Mouse (Mus musculus): Measurements from ENCODE around the gene Spaca4. TPM values are rescaled to one million over a fixed set of nuclear protein-coding genes. Genes with fewer than 3 reads are reported as not detected.

The Spaca4 gene
- total RNA-seq, 2 experiments from 2014 or later = not detected

DNA sequence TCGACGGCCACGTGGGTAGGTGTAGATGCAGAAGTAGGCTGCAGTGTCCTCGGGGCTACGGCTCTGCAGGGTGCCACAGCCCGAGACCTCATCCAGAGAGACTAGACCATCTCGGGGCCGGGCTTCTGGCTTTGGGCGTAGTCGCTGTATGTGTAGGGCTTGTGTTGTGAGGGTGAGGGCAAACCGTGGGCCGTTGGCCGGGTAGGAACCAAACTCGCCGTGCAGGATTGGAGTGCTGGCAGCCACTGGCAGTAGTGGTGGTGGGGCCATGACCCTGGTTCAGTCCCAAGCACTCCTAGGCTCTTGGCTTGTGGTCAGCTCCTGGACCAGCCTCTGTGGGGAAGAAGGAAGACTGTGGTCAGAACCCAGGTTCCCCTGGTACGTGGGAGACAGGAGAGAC, 12.2 kb downstream of the Spaca4 start:
- DNase-seq (ENCODE audit: low spot score in 2 of 2) = no peak

- DNase-seq (ENCODE audit: low spot score in 2 of 2) = no peak
These were observed 13.4 kb downstream of the Spaca4 start for GRCm38 (mm10) chr7:45712022-45712757.

DNA sequence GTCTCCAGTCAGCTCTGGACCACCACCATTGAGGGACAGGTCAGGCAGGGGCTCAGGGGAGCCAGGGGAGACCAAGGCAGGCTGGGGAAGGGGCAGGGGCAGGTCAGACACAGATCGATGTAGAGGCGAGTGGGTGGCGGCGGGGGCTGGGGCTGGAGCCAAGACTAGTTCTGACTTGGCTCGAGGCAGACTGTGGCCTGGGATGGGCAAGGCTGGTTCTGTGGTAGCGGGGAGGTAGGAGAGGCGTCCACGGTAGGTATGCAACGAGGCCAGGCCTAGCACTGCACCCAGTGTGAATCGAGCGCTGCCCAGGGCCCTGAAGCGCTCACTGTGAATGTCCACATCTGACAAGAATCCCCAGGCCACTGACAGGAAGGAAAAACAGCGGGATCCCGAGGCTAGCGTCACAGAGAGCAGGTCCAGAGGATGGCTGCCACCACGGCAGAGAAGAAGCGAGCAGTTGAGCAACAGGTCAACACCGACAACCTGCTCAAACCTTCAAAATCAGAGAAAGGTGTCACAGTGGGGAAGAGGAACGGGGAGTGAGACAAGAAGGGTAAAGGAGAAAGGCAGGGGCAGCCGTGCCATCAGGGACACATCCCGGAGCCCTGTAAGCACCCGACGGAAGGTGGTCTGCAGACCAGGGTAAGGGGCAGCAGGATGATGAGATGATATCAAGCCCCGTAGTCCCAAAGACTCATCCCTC, 14.1 kb downstream of the Spaca4 start:
- no peak for DNase-seq (ENCODE audit: low spot score in 2 of 2)

GRCm38 (mm10) chr7:45710477-45711191, 15.0 kb downstream of the Spaca4 start:
- DNase-seq (ENCODE audit: low spot score in 2 of 2) = no peak

- no peak for DNase-seq (ENCODE audit: low spot score in 2 of 2)
These were observed 15.8 kb downstream of the Spaca4 start for GRCm38 (mm10) chr7:45709677-45710355.

DNA sequence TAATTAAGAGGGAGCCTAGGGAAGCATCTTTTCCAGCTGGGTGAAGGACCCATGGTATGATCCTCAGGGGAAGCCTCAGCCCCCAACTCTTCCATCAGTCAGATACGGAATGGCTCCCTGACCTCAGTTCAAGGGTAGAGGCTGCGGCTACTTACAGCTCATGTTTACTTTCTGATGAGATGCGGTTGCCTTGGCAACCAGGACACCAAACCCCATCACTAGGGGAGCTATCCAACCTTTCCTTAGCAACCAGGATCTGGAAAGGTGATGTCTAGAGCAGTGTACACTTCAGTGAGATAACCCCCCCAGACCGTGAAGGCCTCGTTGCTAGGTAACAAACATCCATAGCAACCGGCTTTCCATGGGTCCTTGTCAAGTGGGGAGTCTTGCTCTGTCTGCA, 16.6 kb downstream of the Spaca4 start:
- no peak for DNase-seq (ENCODE audit: low spot score in 2 of 2)

GRCm38 (mm10) chr7:45708221-45708761, 17.3 kb downstream of the Spaca4 start:
- no peak for DNase-seq (ENCODE audit: low spot score in 2 of 2)

DNA sequence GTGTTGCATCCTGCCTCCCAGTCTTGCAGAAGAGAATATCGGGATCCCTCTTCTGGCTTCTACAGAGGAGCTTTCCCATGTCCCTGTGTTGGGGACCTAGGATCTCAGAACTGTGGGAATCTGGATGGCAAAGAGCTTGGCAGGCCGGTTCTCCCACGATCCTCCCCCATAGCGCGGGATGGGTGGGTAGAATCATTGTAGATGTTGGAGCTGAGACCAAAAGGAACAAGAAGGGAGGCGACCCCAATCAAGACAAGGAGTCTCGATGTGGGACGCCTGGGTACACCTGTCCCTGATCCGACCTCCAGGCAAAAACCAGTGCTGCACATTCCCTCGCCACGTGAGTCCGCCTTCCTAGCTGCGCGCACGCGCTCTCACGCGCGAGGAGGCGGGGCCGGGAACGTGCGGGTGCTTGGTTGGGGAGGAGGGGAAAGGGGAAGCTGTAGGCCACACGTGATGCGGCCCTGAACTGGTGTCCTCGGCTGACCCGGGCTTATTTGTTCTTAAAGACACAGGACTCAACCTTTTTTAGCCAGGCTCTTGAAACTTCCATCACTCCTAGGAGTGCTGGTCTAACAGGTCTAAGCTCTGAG, 18.1 kb downstream of the Spaca4 start:
- DNase-seq (ENCODE audit: low spot score in 2 of 2) = peak; percentile 93 to 94

- peak; percentile 82 to 83 for DNase-seq (ENCODE audit: low spot score in 2 of 2)
These were observed 18.8 kb downstream of the Spaca4 start for GRCm38 (mm10) chr7:45706721-45707241.

DNA sequence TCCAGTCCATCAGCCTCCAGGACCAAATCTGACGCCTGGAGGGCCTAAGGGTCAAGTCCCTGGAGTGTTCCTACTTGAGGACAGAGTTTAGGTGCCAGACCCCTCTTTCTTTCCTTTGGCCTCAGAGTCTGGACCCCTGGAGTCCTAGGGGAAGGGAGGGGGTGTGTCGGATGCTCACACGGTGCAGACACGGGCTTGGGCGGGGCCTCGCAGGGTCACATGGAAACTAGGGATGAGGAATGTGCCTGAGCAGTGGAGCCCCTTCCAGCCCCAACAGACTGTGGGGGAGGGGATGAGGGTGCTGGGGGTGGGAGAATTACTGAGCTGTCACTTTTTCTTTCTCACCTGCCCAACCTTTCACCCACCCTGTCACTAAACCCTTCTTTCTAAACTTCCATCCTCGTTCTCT, 19.7 kb downstream of the Spaca4 start:
- peak; percentile 80 to 81 for DNase-seq (ENCODE audit: low spot score in 2 of 2)

DNA sequence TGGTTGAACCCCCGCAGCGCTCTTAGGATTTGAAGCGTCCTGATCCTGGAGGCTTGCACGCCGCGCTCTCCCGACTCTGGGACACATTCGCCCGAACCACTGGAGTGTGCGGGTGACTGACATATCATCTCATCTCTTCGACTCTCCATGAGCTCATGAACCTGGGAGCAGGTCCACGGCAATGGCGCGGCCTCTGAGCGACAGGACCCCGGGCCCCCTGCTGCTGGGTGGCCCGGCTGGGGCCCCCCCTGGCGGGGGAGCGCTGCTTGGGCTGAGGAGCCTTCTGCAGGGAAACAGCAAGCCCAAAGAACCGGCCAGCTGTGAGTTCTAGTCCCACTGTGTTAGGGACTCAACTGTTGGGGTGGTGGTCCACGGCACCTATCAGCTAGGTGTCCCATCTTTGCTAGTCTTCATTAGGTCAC, 20.2 kb downstream of the Spaca4 start:
- no peak for DNase-seq (ENCODE audit: low spot score in 2 of 2)

DNA sequence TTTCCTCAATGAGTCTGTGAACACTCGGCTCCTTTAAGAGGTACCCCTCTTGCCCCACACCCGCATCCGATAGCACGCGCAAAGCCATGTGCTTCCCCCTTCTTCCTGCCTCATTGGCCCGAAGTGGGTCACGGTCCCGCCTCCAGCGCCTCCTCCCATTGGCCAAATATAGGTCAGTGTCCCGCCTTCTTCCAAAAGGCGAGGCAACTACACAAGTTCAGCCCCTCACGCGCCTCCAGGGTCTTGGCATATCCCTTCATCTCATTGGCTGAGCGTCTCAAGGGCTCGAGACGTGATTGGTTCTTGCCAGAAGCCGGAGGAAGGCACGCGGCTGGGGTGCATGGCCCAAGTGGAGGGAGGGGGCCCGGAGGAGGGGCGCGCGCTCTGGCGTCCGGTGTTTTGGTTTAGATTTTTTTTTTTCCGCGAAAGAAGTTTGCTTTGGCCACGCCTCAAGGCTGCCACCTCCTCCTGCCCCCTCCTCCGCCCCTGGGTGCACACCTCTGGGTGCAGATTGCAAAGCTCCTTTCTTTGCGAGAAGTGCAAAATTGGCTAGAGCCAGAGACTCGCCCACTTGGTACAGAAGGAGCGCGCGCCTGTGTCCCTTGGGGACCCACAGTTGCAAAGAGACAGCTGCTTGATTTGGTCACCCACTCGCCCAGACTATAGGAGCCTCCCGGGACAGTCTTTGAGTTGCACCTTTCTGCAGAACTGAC, 20.7 kb downstream of the Spaca4 start, which contains the start of gene Dbp:
TSS of gene Dbp (plus strand) at position 359 of the 713 bp plus-strand sequence.
- peak; percentile 100 for DNase-seq (ENCODE audit: low spot score in 2 of 2)

GRCm38 (mm10) chr7:45704046-45704559, 21.5 kb downstream of the Spaca4 start:
- peak; percentile 76 to 85 for DNase-seq (ENCODE audit: low spot score in 2 of 2)

DNA sequence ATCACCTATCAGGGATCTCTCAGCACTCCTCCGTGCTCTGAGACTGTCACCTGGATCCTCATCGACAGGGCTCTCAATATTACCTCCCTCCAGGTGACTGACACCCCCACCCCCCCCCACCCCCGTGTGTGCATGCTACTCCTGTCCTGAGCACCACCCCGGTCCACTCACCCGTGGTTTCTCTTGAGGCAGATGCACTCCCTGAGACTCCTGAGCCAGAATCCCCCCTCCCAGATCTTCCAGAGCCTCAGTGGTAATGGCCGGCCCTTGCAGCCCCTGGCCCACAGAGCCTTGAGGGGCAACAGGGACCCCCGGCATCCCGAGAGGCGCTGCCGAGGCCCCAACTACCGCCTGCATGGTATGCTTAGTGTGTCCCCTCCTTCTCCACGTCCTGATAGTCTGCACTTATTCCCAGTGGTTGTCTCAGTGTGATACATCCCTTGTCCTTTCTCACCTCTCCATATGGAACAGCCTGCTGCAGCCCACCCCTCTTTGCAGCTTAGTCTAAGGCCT, 22.0 kb downstream of the Spaca4 start:
- no peak for DNase-seq (ENCODE audit: low spot score in 2 of 2)

GRCm38 (mm10) chr7:45702809-45703520, 22.6 kb downstream of the Spaca4 start:
- no peak for DNase-seq (ENCODE audit: low spot score in 2 of 2)

DNA sequence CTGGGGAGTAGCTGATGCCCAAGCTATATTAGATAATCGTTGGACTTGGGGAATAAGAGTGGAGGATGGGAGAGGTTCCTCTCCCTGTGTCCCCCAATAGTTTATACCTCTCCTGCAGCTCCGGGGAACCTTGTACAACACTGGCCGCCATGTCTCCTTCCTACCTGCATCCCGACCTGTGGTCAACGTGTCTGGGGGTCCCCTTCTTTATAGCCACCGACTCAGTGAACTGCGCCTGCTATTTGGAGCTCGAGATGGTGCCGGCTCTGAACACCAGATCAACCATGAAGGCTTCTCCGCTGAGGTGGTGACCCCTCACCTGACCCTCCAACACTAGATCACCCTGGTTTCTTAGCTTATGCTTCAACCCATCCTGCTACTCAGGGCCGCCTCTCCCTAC, 23.3 kb downstream of the Spaca4 start:
- DNase-seq (ENCODE audit: low spot score in 2 of 2) = no peak

- DNase-seq (ENCODE audit: low spot score in 2 of 2) = no peak
These were observed 24.0 kb downstream of the Spaca4 start for GRCm38 (mm10) chr7:45701607-45702006.

DNA sequence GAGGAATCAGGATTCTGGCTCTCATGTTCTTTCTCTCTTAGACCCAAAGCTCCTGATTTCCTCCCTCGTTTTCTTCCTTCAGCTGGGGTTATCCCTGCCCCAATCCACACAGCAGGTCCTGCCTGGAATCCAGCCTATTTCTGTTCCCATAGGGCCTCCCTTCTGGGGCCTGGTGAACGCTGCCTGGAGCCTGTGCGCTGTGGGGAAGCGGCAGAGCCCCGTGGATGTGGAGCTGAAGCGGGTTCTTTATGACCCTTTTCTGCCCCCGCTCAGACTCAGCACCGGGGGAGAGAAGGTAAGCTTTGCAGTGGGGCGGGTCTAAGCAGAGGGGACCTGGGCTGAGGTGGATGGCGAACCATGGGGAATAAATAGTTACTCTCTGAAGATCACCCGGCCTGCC, 24.5 kb downstream of the Spaca4 start:
- no peak for DNase-seq (ENCODE audit: low spot score in 2 of 2)
